Mouse (Mus musculus): ENCODE measurements at regions not wholly inside any gene's neighbourhood (a gene's known extent, or its start where the extent isn't known, plus 50 kb on each side); places are given as distances from the start of the nearest gene placed in this dataset.
A peak's percentile ranks its signal among the peaks of the same experiment; 100 is the strongest.

- Histone ChIP-seq H3K27me3 (ENCODE audit: insufficient read depth, low read length) (no peaks in the 10 kb centered on the region), H3K4me3 (ENCODE audit: low read depth, low read length) (no peak overlapping the region), H3K36me3 (ENCODE audit: insufficient read depth) (no peaks in the 10 kb centered on the region), H3K9ac (no peak overlapping the region), H3K4me1 (ENCODE audit: insufficient read depth) (no peaks in the 10 kb centered on the region), H3K4me2 (ENCODE audit: low read depth) (no peak overlapping the region), H3K9me3 (ENCODE audit: low read length) (no peaks in the 10 kb centered on the region), H3K27ac (ENCODE audit: low read depth, low read length) (no peak overlapping the region)
- ATAC-seq = no peak
- no peak for DNase-seq
- no peak for TF ChIP-seq CTCF (IDR thresholded peaks at IDR 0.05; ENCODE audit: low read depth)
- WGBS = 85% methylated on average over 2 of the region's 2 CpGs
These were observed 91.5 kb upstream of the Kctd3 start for GRCm38 (mm10) chr1:189099121-189099520.

DNA sequence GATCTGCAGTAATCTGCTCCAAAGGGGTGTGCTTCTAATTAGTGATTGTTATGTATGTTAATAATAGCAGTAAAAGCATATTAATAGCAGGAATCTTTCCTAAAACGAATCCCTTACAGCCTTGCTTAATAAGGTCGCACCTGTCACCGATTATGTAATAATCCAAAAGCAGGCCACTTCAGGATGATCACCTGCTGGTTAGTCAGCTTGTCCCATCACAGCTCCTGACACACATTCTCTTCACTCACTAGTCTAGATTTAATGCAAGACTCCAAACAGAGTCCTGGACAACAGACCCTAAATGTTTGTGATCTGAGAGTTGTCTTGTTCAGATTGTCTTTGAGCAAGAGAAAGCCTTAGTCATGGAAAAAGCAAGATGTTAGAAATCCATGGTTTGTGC, 85.2 kb upstream of the Kctd3 start:
- 82% methylated on average over 3 of the region's 3 CpGs for WGBS
- Histone ChIP-seq H3K4me3 (ENCODE audit: low read depth, low read length) (no peak overlapping the region), H3K9me3 (ENCODE audit: low read length) (no peaks in the 10 kb centered on the region), H3K9ac (no peak overlapping the region), H3K27ac (ENCODE audit: low read depth, low read length) (no peak overlapping the region), H3K27me3 (ENCODE audit: insufficient read depth, low read length) (no peaks in the 10 kb centered on the region), H3K36me3 (ENCODE audit: insufficient read depth) (no peaks in the 10 kb centered on the region), H3K4me1 (ENCODE audit: insufficient read depth) (no peaks in the 10 kb centered on the region), H3K4me2 (ENCODE audit: low read depth) (no peak overlapping the region)
- no peak for ATAC-seq
- TF ChIP-seq CTCF (IDR thresholded peaks at IDR 0.05; ENCODE audit: low read depth) = no peak
- no peak for DNase-seq

DNA sequence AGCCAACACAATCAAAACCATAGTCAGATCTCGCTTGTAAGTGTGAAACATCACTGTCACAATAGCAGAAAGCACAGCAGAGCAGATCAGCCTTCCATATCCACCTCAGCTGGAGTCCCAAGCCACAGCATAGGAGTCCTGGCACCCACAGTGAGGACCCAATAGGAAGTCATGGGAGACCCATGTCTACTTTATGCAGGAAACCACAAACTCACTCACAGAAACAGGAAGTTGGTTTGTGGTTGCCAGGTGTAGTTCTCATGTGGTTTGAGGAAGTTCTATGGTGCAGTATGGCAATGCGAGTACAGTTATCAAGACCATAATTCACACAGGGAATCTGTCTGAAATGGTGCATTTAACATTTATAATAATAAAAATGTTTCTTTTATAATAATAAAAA, 77.6 kb upstream of the Kctd3 start:
- no peaks in the 10 kb centered on the region for H3K4me1 ChIP-seq (ENCODE audit: insufficient read depth)
- TF ChIP-seq CTCF (IDR thresholded peaks at IDR 0.05; ENCODE audit: low read depth) = no peak
- 82% methylated on average over 2 of the region's 2 CpGs for WGBS
- no peak overlapping the region for H3K4me2 ChIP-seq (ENCODE audit: low read depth)
- no peak overlapping the region for H3K9ac ChIP-seq
- ATAC-seq (no peak), DNase-seq (no peak)
- peaks cover 9% of the 10 kb centered on the region; the same call in 1 of the 2 replicates for H3K9me3 ChIP-seq (ENCODE audit: low read length)
- H3K36me3 ChIP-seq (ENCODE audit: insufficient read depth) = no peaks in the 10 kb centered on the region
- no peak overlapping the region for H3K4me3 ChIP-seq (ENCODE audit: low read depth, low read length)
- no peak overlapping the region for H3K27ac ChIP-seq (ENCODE audit: low read depth, low read length)
- H3K27me3 ChIP-seq (ENCODE audit: insufficient read depth, low read length) = no peaks in the 10 kb centered on the region

DNA sequence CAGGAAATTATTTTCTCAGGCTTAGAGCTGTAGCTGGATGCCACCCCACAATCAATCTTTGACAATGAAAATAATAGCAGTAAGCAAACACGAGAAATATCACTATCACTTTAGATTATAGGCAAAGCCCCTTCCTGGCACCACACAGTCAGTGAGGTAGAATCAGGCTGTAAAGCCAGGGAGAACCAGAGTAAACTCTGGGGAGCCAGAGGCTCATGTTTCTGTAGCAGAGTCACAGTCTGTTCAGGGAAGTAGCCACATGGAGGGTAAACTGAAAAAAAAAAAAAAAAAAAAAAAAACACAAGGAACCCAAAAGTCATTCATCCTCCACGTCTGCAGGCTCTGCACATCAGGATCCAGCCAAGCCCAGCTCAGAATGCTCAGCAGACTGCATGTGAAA, 73.6 kb upstream of the Kctd3 start:
- TF ChIP-seq CTCF (IDR thresholded peaks at IDR 0.05; ENCODE audit: low read depth) = no peak
- ATAC-seq = no peak

GRCm38 (mm10) chr1:189080797-189081196, 73.2 kb upstream of the Kctd3 start:
- Histone ChIP-seq H3K4me2 (ENCODE audit: low read depth) (no peak overlapping the region), H3K36me3 (ENCODE audit: insufficient read depth) (no peaks in the 10 kb centered on the region), H3K27me3 (ENCODE audit: insufficient read depth, low read length) (no peaks in the 10 kb centered on the region), H3K4me3 (ENCODE audit: low read depth, low read length) (no peak overlapping the region), H3K9ac (no peak overlapping the region), H3K27ac (ENCODE audit: low read depth, low read length) (no peak overlapping the region), H3K9me3 (ENCODE audit: low read length) (peaks cover 9% of the 10 kb centered on the region; the same call in 1 of the 2 replicates), H3K4me1 (ENCODE audit: insufficient read depth) (no peaks in the 10 kb centered on the region)
- ATAC-seq (peak; percentile 83), DNase-seq (peak; percentile 73)
- peak; percentile 86 for TF ChIP-seq CTCF (IDR thresholded peaks at IDR 0.05; ENCODE audit: low read depth)
- 14% methylated on average over 9 of the region's 9 CpGs for WGBS

More for the DNA sequence above, 73.6 kb upstream of the Kctd3 start:
- no peak overlapping the region for H3K4me2 ChIP-seq (ENCODE audit: low read depth)
- no peak overlapping the region for H3K9ac ChIP-seq
- H3K4me1 ChIP-seq (ENCODE audit: insufficient read depth) = no peaks in the 10 kb centered on the region
- no peak for DNase-seq
- H3K36me3 ChIP-seq (ENCODE audit: insufficient read depth) = no peaks in the 10 kb centered on the region
- H3K27me3 ChIP-seq (ENCODE audit: insufficient read depth, low read length) = no peaks in the 10 kb centered on the region
- peak overlapping the region; percentile 10; the same call in 1 of the 2 replicates for H3K27ac ChIP-seq (ENCODE audit: low read depth, low read length)
- peaks cover 9% of the 10 kb centered on the region; the same call in 1 of the 2 replicates for H3K9me3 ChIP-seq (ENCODE audit: low read length)
- 24% methylated on average over 2 of the region's 2 CpGs for whole genome bisulfite sequencing
- no peak overlapping the region for H3K4me3 ChIP-seq (ENCODE audit: low read depth, low read length)

GRCm38 (mm10) chr1:189079451-189080410, 72.1 kb upstream of the Kctd3 start:
- Histone ChIP-seq H3K9me3 (ENCODE audit: low read length) (peaks cover 4% of the 10 kb centered on the region; the same call in 1 of the 2 replicates), H3K9ac (no peak overlapping the region), H3K4me1 (ENCODE audit: insufficient read depth) (no peaks in the 10 kb centered on the region), H3K27me3 (ENCODE audit: insufficient read depth, low read length) (no peaks in the 10 kb centered on the region), H3K36me3 (ENCODE audit: insufficient read depth) (no peaks in the 10 kb centered on the region), H3K4me2 (ENCODE audit: low read depth) (no peak overlapping the region), H3K27ac (ENCODE audit: low read depth, low read length) (no peak overlapping the region), H3K4me3 (ENCODE audit: low read depth, low read length) (no peak overlapping the region)
- peak; percentile 83 for DNase-seq
- ATAC-seq = peak; percentile 40; the same call in 1 of the 2 replicates
- WGBS = 57% methylated on average over 11 of the region's 11 CpGs
- no peak for TF ChIP-seq CTCF (IDR thresholded peaks at IDR 0.05; ENCODE audit: low read depth)

DNA sequence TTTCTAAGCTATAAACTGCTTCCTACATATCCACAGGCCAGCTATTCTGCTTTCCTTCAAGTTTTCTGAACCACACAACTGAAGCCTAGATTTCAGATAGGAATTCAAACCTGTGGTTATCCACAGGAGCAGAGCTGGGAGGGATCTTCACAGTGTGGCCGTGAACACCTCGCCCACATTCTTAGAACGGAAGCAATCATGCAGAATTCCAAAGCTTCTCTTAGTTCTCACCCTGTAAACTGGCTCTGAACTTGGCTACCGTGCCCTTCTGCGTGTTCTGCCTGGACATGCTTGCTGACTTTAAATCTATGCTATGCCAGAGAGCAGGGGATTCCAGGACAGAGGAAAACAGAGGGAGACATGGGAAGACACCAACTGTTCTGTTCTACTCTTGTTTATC, 70.2 kb upstream of the Kctd3 start:
- Histone ChIP-seq H3K36me3 (ENCODE audit: insufficient read depth) (no peaks in the 10 kb centered on the region), H3K9me3 (ENCODE audit: low read length) (no peaks in the 10 kb centered on the region), H3K9ac (no peak overlapping the region), H3K4me2 (ENCODE audit: low read depth) (no peak overlapping the region), H3K27ac (ENCODE audit: low read depth, low read length) (no peak overlapping the region), H3K27me3 (ENCODE audit: insufficient read depth, low read length) (no peaks in the 10 kb centered on the region), H3K4me3 (ENCODE audit: low read depth, low read length) (no peak overlapping the region), H3K4me1 (ENCODE audit: insufficient read depth) (no peaks in the 10 kb centered on the region)
- TF ChIP-seq CTCF (IDR thresholded peaks at IDR 0.05; ENCODE audit: low read depth) = no peak
- no peak for DNase-seq
- 82% methylated on average over 5 of the region's 5 CpGs for WGBS
- no peak for ATAC-seq
